Mouse (Mus musculus) regulatory T cell (primary cell): ENCODE measurements around the gene Prkd2.

Source experiments
- in situ Hi-C: fragments of 300-600 bp; cut with MboI, MseI; formaldehyde crosslinking; loops from one replicate; pipeline ENCODE4 v1.15.1; 2025; ENCODE audit warnings: high pct_unique_total_duplicates

Prkd2 gene

GRCm38 (mm10) chr7:16825785-16826184 lies 16.9 kb upstream of the Prkd2 start:
- in situ Hi-C loops: no loop called here

- in situ Hi-C loops: no loop called here
These were observed 16.1 kb upstream of the Prkd2 start for GRCm38 (mm10) chr7:16826571-16826970.

- in situ Hi-C loops: no loop called here
These were observed 15.4 kb upstream of the Prkd2 start for GRCm38 (mm10) chr7:16827274-16827673.

- in situ Hi-C loops: no loop called here
These were observed 12.3 kb upstream of the Prkd2 start for GRCm38 (mm10) chr7:16830449-16830848.

GRCm38 (mm10) chr7:16837916-16838803 lies 4.5 kb upstream of the Prkd2 start:
- in situ Hi-C loops: no loop called here

- in situ Hi-C loops: no loop called here
These were observed 3.8 kb upstream of the Prkd2 start for GRCm38 (mm10) chr7:16838804-16839426.

GRCm38 (mm10) chr7:16839427-16840108 lies 3.1 kb upstream of the Prkd2 start:
- in situ Hi-C loops: no loop called here

- in situ Hi-C loops: no loop called here
These were observed 2.6 kb upstream of the Prkd2 start for GRCm38 (mm10) chr7:16840109-16840491.

GRCm38 (mm10) chr7:16841078-16841477 lies 1.6 kb upstream of the Prkd2 start:
- in situ Hi-C loops: no loop called here

- in situ Hi-C loops: no loop called here
These were observed 841 bp upstream of the Prkd2 start for GRCm38 (mm10) chr7:16841561-16842560.

GRCm38 (mm10) chr7:16843441-16844171 lies 904 bp downstream of the Prkd2 start:
- in situ Hi-C loops: no loop called here

- in situ Hi-C loops: no loop called here
These were observed 2.0 kb downstream of the Prkd2 start for GRCm38 (mm10) chr7:16844696-16845071.

GRCm38 (mm10) chr7:16845072-16845819 lies 2.5 kb downstream of the Prkd2 start:
- in situ Hi-C loops: no loop called here

- in situ Hi-C loops: no loop called here
These were observed 3.1 kb downstream of the Prkd2 start for GRCm38 (mm10) chr7:16845820-16846167.

GRCm38 (mm10) chr7:16846775-16847174 lies 4.1 kb downstream of the Prkd2 start:
- in situ Hi-C loops: no loop called here

- in situ Hi-C loops: no loop called here
These were observed 4.8 kb downstream of the Prkd2 start for GRCm38 (mm10) chr7:16847507-16847906.

GRCm38 (mm10) chr7:16848579-16848978 lies 5.9 kb downstream of the Prkd2 start:
- in situ Hi-C loops: no loop called here

GRCm38 (mm10) chr7:16851636-16852035 lies 8.9 kb downstream of the Prkd2 start:
- in situ Hi-C loops: no loop called here

GRCm38 (mm10) chr7:16853302-16853831 lies 10.7 kb downstream of the Prkd2 start:
- in situ Hi-C loops: no loop called here

GRCm38 (mm10) chr7:16858336-16858735 lies 15.6 kb downstream of the Prkd2 start:
- in situ Hi-C loops: no loop called here
